Mouse (Mus musculus): ENCODE data around the gene Arntl. TPM values are rescaled to one million over a fixed set of nuclear protein-coding genes. Genes with fewer than 3 reads are reported as not detected.

Gene Arntl
- polyA plus RNA-seq, 1 experiment = 15.1 TPM

- DNase-seq (ENCODE audit: low read depth) = no peak
- TF ChIP-seq POLR2A (IDR thresholded peaks at IDR 0.05; ENCODE audit: borderline replicate concordance, extremely low read depth, insufficient read depth, insufficient read length, poor library complexity, severe bottlenecking) = no peak
- no peak for TF ChIP-seq CTCF (IDR thresholded peaks at IDR 0.05; ENCODE audit: borderline replicate concordance, extremely low read depth, insufficient read depth, insufficient read length)
Measured at GRCm38 (mm10) chr7:113210441-113210840, 3.2 kb downstream of the Arntl start.

- DNase-seq (ENCODE audit: low read depth) = no peak
- TF ChIP-seq CTCF (IDR thresholded peaks at IDR 0.05; ENCODE audit: borderline replicate concordance, extremely low read depth, insufficient read depth, insufficient read length) (no peak), POLR2A (IDR thresholded peaks at IDR 0.05; ENCODE audit: borderline replicate concordance, extremely low read depth, insufficient read depth, insufficient read length, poor library complexity, severe bottlenecking) (no peak)
Measured at GRCm38 (mm10) chr7:113214245-113215169, 7.2 kb downstream of the Arntl start.

- DNase-seq (ENCODE audit: low read depth) = no peak
- TF ChIP-seq CTCF (IDR thresholded peaks at IDR 0.05; ENCODE audit: borderline replicate concordance, extremely low read depth, insufficient read depth, insufficient read length) (no peak), POLR2A (IDR thresholded peaks at IDR 0.05; ENCODE audit: borderline replicate concordance, extremely low read depth, insufficient read depth, insufficient read length, poor library complexity, severe bottlenecking) (no peak)
Measured at GRCm38 (mm10) chr7:113216152-113216551, 8.9 kb downstream of the Arntl start.

GRCm38 (mm10) chr7:113219416-113219815 lies 12.2 kb downstream of the Arntl start:
- DNase-seq (ENCODE audit: low read depth) = no peak
- TF ChIP-seq CTCF (IDR thresholded peaks at IDR 0.05; ENCODE audit: borderline replicate concordance, extremely low read depth, insufficient read depth, insufficient read length) (no peak), POLR2A (IDR thresholded peaks at IDR 0.05; ENCODE audit: borderline replicate concordance, extremely low read depth, insufficient read depth, insufficient read length, poor library complexity, severe bottlenecking) (no peak)

GRCm38 (mm10) chr7:113219864-113220263 lies 12.6 kb downstream of the Arntl start:
- no peak for DNase-seq (ENCODE audit: low read depth)
- TF ChIP-seq CTCF (IDR thresholded peaks at IDR 0.05; ENCODE audit: borderline replicate concordance, extremely low read depth, insufficient read depth, insufficient read length) (no peak), POLR2A (IDR thresholded peaks at IDR 0.05; ENCODE audit: borderline replicate concordance, extremely low read depth, insufficient read depth, insufficient read length, poor library complexity, severe bottlenecking) (no peak)

- TF ChIP-seq POLR2A (IDR thresholded peaks at IDR 0.05; ENCODE audit: borderline replicate concordance, extremely low read depth, insufficient read depth, insufficient read length, poor library complexity, severe bottlenecking) (no peak), CTCF (IDR thresholded peaks at IDR 0.05; ENCODE audit: borderline replicate concordance, extremely low read depth, insufficient read depth, insufficient read length) (no peak)
Measured at GRCm38 (mm10) chr7:113220691-113221238, 13.5 kb downstream of the Arntl start.

GRCm38 (mm10) chr7:113222821-113223220 lies 15.6 kb downstream of the Arntl start:
- no peak for TF ChIP-seq CTCF (IDR thresholded peaks at IDR 0.05; ENCODE audit: borderline replicate concordance, extremely low read depth, insufficient read depth, insufficient read length)
- no peak for TF ChIP-seq POLR2A (IDR thresholded peaks at IDR 0.05; ENCODE audit: borderline replicate concordance, extremely low read depth, insufficient read depth, insufficient read length, poor library complexity, severe bottlenecking)
- DNase-seq (ENCODE audit: low read depth) = no peak

More at GRCm38 (mm10) chr7:113220691-113221238, 13.5 kb downstream of the Arntl start:
- no peak for DNase-seq (ENCODE audit: low read depth)

- DNase-seq (ENCODE audit: low read depth) = no peak
- TF ChIP-seq POLR2A (IDR thresholded peaks at IDR 0.05; ENCODE audit: borderline replicate concordance, extremely low read depth, insufficient read depth, insufficient read length, poor library complexity, severe bottlenecking) (no peak), CTCF (IDR thresholded peaks at IDR 0.05; ENCODE audit: borderline replicate concordance, extremely low read depth, insufficient read depth, insufficient read length) (no peak)
Measured at GRCm38 (mm10) chr7:113224620-113225019, 17.4 kb downstream of the Arntl start.

GRCm38 (mm10) chr7:113228498-113228897 lies 21.2 kb downstream of the Arntl start:
- DNase-seq (ENCODE audit: low read depth) = no peak
- TF ChIP-seq CTCF (IDR thresholded peaks at IDR 0.05; ENCODE audit: borderline replicate concordance, extremely low read depth, insufficient read depth, insufficient read length) = no peak
- TF ChIP-seq POLR2A (IDR thresholded peaks at IDR 0.05; ENCODE audit: borderline replicate concordance, extremely low read depth, insufficient read depth, insufficient read length, poor library complexity, severe bottlenecking) = no peak

GRCm38 (mm10) chr7:113236135-113236534 lies 28.9 kb downstream of the Arntl start:
- TF ChIP-seq POLR2A (IDR thresholded peaks at IDR 0.05; ENCODE audit: borderline replicate concordance, extremely low read depth, insufficient read depth, insufficient read length, poor library complexity, severe bottlenecking) = no peak
- TF ChIP-seq CTCF (IDR thresholded peaks at IDR 0.05; ENCODE audit: borderline replicate concordance, extremely low read depth, insufficient read depth, insufficient read length) = no peak
- DNase-seq (ENCODE audit: low read depth) = no peak

GRCm38 (mm10) chr7:113238365-113238764 lies 31.1 kb downstream of the Arntl start:
- DNase-seq (ENCODE audit: low read depth) = no peak

More at GRCm38 (mm10) chr7:113238365-113238764, 31.1 kb downstream of the Arntl start:
- TF ChIP-seq CTCF (IDR thresholded peaks at IDR 0.05; ENCODE audit: borderline replicate concordance, extremely low read depth, insufficient read depth, insufficient read length) = no peak
- no peak for TF ChIP-seq POLR2A (IDR thresholded peaks at IDR 0.05; ENCODE audit: borderline replicate concordance, extremely low read depth, insufficient read depth, insufficient read length, poor library complexity, severe bottlenecking)
